Mouse (Mus musculus): ENCODE measurements around the gene Scrn3. TPM values are rescaled to one million over a fixed set of nuclear protein-coding genes. Genes with fewer than 3 reads are reported as not detected.
A peak's percentile ranks its signal among the peaks of the same experiment; 100 is the strongest.

The Scrn3 gene
- polyA plus RNA-seq, 1 experiment from 2014 or later = 7.1 TPM

DNA sequence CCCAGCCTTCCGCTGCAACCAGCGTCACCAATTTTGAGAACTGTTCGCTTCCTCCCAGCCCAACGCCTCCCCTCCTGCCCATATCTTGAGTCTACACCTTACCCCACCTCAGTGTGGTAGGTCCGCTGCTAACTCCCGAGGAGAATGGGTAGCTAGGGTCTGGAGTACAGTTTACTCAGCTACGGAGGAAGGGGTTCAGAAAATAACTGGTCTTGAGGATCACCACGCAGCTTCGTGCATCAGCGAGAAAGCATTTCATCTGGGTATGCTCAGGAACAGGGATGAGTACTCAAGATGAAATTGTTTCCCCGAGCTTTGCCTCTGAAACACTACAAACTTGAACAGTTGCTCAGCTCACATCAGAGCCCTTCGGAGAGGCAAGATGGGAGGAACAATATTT, 44.1 kb upstream of the Scrn3 start:
- ATAC-seq (ENCODE audit: low read depth) = no peak
- H3K27me3 ChIP-seq (ENCODE audit: control insufficient read depth, insufficient read depth, low read length) = peaks cover 70% of the 10 kb centered on the region
- H3K27ac ChIP-seq (ENCODE audit: low read depth, low read length) = no peak overlapping the region
- no peaks in the 10 kb centered on the region for H3K36me3 ChIP-seq (ENCODE audit: control insufficient read depth, insufficient read depth, low read length)
- H3K9ac ChIP-seq (replicated peaks; ENCODE audit: low read depth, low read length) = no peak overlapping the region
- H3K4me3 ChIP-seq (ENCODE audit: low read depth, low read length) = no peak overlapping the region
- peaks cover 11% of the 10 kb centered on the region for H3K4me1 ChIP-seq (ENCODE audit: control insufficient read depth, insufficient read depth, low read length)
- no peak overlapping the region for H3K4me2 ChIP-seq (ENCODE audit: low read depth, low read length)
- no peaks in the 10 kb centered on the region for H3K9me3 ChIP-seq (ENCODE audit: control insufficient read depth, low read length)
- WGBS = 3% methylated on average over 12 of the region's 12 CpGs

DNA sequence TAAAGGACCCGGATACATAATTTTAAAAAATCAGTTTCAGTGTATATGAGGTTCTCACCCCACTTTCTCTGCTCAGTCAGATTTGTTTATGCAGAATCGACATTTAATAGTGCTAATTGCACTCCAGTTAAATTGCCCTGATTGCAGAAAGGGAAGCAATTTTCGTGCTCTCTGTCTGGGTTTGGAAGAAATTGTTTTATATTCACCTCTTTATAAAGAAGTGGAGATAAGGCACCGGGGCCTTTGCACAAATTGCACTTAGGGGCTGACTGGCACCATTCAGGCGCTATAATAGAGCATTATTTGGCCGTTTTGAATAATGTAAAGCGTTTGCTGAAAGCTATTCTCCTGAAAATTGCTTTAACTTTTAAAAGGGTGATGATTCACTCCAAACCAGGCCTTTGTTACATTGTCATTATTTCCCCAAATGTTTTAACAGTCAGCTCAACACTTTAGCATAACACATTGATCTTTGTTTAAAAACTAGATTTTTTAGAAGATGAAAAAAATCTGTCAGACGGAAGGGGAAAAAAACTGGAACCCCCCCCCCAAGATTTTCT, 43.5 kb upstream of the Scrn3 start:
- Histone ChIP-seq H3K27me3 (ENCODE audit: control insufficient read depth, insufficient read depth, low read length) (peaks cover 64% of the 10 kb centered on the region), H3K9ac (replicated peaks; ENCODE audit: low read depth, low read length) (no peak overlapping the region), H3K4me2 (ENCODE audit: low read depth, low read length) (no peak overlapping the region), H3K9me3 (ENCODE audit: control insufficient read depth, low read length) (no peaks in the 10 kb centered on the region), H3K4me1 (ENCODE audit: control insufficient read depth, insufficient read depth, low read length) (peaks cover 10% of the 10 kb centered on the region), H3K4me3 (ENCODE audit: low read depth, low read length) (no peak overlapping the region), H3K27ac (ENCODE audit: low read depth, low read length) (no peak overlapping the region), H3K36me3 (ENCODE audit: control insufficient read depth, insufficient read depth, low read length) (no peaks in the 10 kb centered on the region)
- WGBS = 6% methylated on average over 8 of the region's 8 CpGs
- ATAC-seq (ENCODE audit: low read depth) = no peak

DNA sequence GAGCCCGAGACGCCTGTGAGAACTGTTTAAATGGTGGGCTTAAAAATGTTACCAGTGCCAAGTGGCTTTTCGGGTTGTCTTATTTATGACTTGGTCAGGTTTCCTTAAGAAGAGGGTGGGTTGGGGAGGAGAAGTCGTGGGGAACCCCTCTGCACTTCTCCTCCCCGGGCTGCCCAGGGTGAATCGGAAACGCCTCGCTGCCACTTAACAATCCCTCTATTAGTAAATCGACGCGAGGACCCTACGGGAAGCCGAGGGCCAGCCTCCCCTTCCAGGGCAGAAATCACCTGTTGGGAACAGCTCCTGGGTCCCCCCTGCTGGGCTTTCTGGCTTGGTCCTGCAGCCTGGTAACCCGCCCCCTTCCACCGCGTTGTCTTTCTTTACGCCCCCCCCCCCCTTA, 42.7 kb upstream of the Scrn3 start:
- under 1% methylated on average over 17 of the region's 17 CpGs for WGBS

DNA sequence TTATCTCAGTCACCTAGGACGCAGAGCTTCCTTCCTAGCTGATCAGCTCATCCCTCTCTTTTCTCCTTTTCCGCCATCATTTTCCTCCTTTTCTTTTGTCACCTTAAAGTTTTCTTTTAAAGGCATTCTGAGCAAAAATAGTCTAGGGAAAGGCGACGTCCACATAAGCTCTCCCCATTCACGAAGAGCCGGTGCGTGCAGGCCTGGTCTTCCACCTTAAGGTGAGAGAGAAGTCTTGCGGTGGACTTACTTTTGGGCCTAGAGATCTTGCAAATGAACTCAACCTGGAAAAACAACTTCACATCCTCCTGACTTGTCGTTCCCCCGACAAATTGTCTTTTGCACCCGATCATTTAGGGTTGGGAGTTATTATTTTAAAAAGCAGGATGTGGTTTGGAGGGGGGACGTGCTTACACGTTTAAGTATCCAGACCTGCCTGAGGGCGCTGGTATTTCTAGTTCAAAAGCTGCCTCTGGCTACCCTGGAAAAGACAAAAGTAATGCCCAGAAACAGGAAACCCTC, 42.3 kb upstream of the Scrn3 start:
- WGBS = 4% methylated on average over 14 of the region's 14 CpGs
- Histone ChIP-seq H3K36me3 (ENCODE audit: control insufficient read depth, insufficient read depth, low read length) (no peaks in the 10 kb centered on the region), H3K9me3 (ENCODE audit: control insufficient read depth, low read length) (no peaks in the 10 kb centered on the region), H3K4me3 (ENCODE audit: low read depth, low read length) (no peak overlapping the region), H3K9ac (replicated peaks; ENCODE audit: low read depth, low read length) (no peak overlapping the region), H3K4me1 (ENCODE audit: control insufficient read depth, insufficient read depth, low read length) (peaks cover 16% of the 10 kb centered on the region), H3K27me3 (ENCODE audit: control insufficient read depth, insufficient read depth, low read length) (peaks cover 55% of the 10 kb centered on the region), H3K4me2 (ENCODE audit: low read depth, low read length) (no peak overlapping the region), H3K27ac (ENCODE audit: low read depth, low read length) (no peak overlapping the region)
- ATAC-seq (ENCODE audit: low read depth) = no peak

More for the DNA sequence above, 42.7 kb upstream of the Scrn3 start:
- no peak for ATAC-seq (ENCODE audit: low read depth)
- no peak overlapping the region for H3K27ac ChIP-seq (ENCODE audit: low read depth, low read length)
- H3K36me3 ChIP-seq (ENCODE audit: control insufficient read depth, insufficient read depth, low read length) = no peaks in the 10 kb centered on the region
- peaks cover 16% of the 10 kb centered on the region for H3K4me1 ChIP-seq (ENCODE audit: control insufficient read depth, insufficient read depth, low read length)
- H3K4me3 ChIP-seq (ENCODE audit: low read depth, low read length) = no peak overlapping the region
- no peak overlapping the region for H3K4me2 ChIP-seq (ENCODE audit: low read depth, low read length)
- no peaks in the 10 kb centered on the region for H3K9me3 ChIP-seq (ENCODE audit: control insufficient read depth, low read length)
- H3K9ac ChIP-seq (replicated peaks; ENCODE audit: low read depth, low read length) = no peak overlapping the region
- peaks cover 58% of the 10 kb centered on the region for H3K27me3 ChIP-seq (ENCODE audit: control insufficient read depth, insufficient read depth, low read length)

DNA sequence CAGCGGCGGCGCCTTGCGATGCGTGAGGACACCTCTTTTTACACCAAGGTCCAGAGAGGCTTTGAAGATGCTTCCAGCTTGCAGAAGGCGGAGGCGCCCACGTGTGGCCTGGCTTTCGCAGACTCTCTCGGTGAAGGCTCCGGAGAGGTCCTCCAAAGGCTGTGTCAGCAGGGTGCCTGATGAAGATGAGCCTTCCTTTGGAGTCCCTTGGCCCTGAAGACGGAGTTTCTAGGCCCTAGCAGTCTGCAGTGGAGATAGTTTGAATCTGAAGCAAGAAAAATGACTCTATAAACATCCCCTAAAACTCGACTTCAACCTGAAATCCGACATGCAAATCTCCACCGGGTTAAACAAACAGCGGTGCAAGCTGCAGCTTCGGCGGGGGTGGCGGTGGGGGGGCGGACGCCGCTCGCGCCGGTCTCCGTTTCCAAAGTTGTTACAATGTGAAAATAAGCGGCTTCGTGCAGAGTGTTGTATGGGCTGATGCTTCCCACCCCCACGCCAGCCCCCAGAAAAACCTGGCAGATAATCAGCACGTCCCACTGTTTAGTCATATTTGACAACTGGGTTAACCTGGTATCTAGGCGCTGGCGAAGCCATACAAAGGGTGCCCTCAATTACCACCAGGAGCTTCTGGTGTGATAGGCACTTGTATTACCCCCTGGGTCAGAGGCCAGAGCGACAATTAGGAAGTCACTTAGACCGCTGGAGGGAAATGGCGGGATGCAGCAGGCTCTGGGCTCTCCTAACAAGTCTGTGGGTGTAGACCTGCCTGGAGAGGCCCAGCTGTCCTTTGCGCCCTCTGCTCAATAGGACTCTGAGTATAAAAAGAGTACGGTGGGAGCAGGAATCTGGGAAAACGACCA, 41.6 kb upstream of the Scrn3 start:
- Histone ChIP-seq H3K4me2 (ENCODE audit: low read depth, low read length) (peak overlapping the region; percentile 14; the same call in 1 of the 2 replicates), H3K4me3 (ENCODE audit: low read depth, low read length) (no peak overlapping the region), H3K27ac (ENCODE audit: low read depth, low read length) (no peak overlapping the region; the same call in 1 of the 2 replicates), H3K4me1 (ENCODE audit: control insufficient read depth, insufficient read depth, low read length) (peaks cover 16% of the 10 kb centered on the region), H3K9me3 (ENCODE audit: control insufficient read depth, low read length) (no peaks in the 10 kb centered on the region), H3K9ac (replicated peaks; ENCODE audit: low read depth, low read length) (no peak overlapping the region), H3K27me3 (ENCODE audit: control insufficient read depth, insufficient read depth, low read length) (peaks cover 48% of the 10 kb centered on the region), H3K36me3 (ENCODE audit: control insufficient read depth, insufficient read depth, low read length) (no peaks in the 10 kb centered on the region)
- under 1% methylated on average over 38 of the region's 38 CpGs for WGBS
- no peak for ATAC-seq (ENCODE audit: low read depth)

DNA sequence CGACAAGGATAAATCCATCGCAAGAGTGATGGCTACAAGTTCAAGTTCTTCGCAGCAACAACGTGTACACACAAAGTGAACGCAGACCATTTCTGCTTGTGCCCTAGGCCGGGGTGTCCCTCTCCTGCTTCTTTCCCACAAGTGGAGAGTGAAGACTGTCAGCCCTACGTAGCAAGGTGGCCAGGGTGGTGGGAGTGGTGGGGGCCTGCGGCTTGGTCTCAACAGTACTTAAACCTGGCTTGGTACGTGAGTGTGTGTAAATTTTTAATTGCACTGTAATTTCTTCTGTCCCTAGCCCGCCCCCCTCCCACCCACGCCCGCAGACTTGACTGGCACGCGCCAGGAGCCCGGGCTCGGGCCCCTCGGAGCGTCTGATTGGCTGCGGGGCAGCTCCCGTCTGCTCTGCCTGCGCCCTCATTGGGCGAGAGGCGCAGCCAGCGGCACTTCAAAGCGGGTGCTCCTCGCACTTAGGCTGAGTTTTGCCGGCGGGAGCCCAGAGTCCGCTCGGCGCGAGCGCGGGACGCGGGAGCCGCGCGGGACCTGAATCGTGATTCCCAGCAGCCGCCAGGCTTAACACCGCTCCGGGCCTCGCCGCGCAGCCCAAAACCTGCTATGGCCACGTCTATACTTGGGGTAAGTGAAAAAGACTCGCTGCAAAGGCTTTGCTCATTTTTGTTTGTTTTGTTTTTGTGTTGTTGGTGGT, 40.8 kb upstream of the Scrn3 start, which contains the start of gene Sp9:
Sp9 (plus strand) TSS at position 467 of the 703 bp plus-strand sequence.
- no peaks in the 10 kb centered on the region for H3K36me3 ChIP-seq (ENCODE audit: control insufficient read depth, insufficient read depth, low read length)
- 0 out of 2 replicates have a peak within 1 kb of the TSS, but pooled peaks have one; percentile 11 for H3K9ac ChIP-seq (replicated peaks; ENCODE audit: low read depth, low read length)
- H3K27me3 ChIP-seq (ENCODE audit: control insufficient read depth, insufficient read depth, low read length) = peaks cover 45% of the 10 kb centered on the region
- peak; percentile 74; the same call in 1 of the 2 replicates for ATAC-seq (ENCODE audit: low read depth)
- H3K4me2 ChIP-seq (ENCODE audit: low read depth, low read length) = peak within 1 kb of the TSS; percentile 41
- peaks cover 16% of the 10 kb centered on the region for H3K4me1 ChIP-seq (ENCODE audit: control insufficient read depth, insufficient read depth, low read length)
- H3K4me3 ChIP-seq (ENCODE audit: low read depth, low read length) = peak within 1 kb of the TSS; percentile 31
- WGBS = under 1% methylated on average over 48 of the region's 48 CpGs
- no peaks in the 10 kb centered on the region for H3K9me3 ChIP-seq (ENCODE audit: control insufficient read depth, low read length)
- H3K27ac ChIP-seq (ENCODE audit: low read depth, low read length) = no peak within 1 kb of the TSS; the same call in 1 of the 2 replicates

DNA sequence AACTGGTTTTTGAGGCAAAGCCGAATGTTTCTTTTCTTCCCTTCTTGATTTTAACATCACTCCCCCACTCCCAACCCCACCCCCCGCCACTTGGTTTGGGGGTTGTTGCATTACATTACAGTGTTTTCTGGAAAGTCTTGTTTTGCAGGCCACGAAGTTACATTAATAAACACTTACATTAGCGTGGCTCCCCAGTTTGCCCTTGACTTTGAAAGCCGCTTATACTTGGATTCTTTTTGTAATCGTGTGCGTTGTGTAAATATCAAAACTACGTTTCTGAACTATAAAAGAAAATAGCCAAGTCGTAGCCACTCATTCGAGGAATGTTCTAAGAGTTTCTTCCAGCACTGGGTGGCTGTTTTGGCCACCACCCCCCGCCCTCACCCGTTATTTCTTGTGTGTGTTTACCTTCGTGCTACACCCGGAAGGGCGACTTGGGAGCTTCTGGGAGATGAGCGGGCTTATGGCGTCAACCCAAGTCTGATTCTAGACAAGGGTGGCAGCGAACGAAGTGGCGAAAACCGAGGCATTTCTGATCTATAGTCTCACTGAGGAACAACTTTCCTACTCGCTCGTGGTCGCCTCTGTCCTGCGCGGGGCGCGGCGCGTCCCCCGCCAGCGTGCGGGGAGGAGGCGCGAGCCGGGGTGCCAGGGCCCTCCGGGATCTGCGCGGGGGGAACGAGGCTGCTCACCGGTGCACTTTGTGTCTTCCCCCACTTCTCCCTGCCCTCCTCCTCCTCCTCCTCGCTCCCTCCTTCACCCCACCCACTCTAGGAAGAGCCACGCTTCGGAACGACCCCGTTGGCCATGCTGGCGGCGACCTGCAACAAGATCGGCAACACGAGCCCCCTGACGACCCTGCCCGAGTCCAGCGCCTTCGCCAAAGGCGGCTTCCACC, 39.8 kb upstream of the Scrn3 start:
- Histone ChIP-seq H3K4me1 (ENCODE audit: control insufficient read depth, insufficient read depth, low read length) (peaks cover 16% of the 10 kb centered on the region), H3K4me2 (ENCODE audit: low read depth, low read length) (peak overlapping the region; percentile 41), H3K27me3 (ENCODE audit: control insufficient read depth, insufficient read depth, low read length) (peaks cover 41% of the 10 kb centered on the region), H3K36me3 (ENCODE audit: control insufficient read depth, insufficient read depth, low read length) (no peaks in the 10 kb centered on the region), H3K27ac (ENCODE audit: low read depth, low read length) (no peak overlapping the region), H3K9ac (replicated peaks; ENCODE audit: low read depth, low read length) (0 out of 2 replicates have a peak overlapping the region, but pooled peaks have one; percentile 11), H3K9me3 (ENCODE audit: control insufficient read depth, low read length) (no peaks in the 10 kb centered on the region), H3K4me3 (ENCODE audit: low read depth, low read length) (peak overlapping the region; percentile 31)
- ATAC-seq (ENCODE audit: low read depth) = no peak
- under 1% methylated on average over 50 of the region's 55 CpGs for WGBS
